Mouse (Mus musculus) kidney, embryonic 14.5 days (tissue): ENCODE results near the gene Usp9x. TPM values are rescaled to one million over a fixed set of nuclear protein-coding genes. Genes with fewer than 3 reads are reported as not detected.

Experiments used
- ATAC-seq: fragments of 200-750 bp; cut with Nextera tagmentation; 2 replicates; pipeline ENCODE4 v1.8.0; 2017; ENCODE audit warnings: moderate number of reproducible peaks, mild to moderate bottlenecking, moderate TSS enrichment, moderate library complexity; ENCODE audit not compliant: low FRiP score, low TSS enrichment
- H3K27ac ChIP-seq: fragments of 300-500 bp; sonication (generic); 2 replicates; pipeline ENCODE4 v1.5.1; 2014; ENCODE audit warnings: low read depth, mild to moderate bottlenecking, low read length, moderate library complexity, mixed read lengths
- H3K27me3 ChIP-seq: fragments of 300-500 bp; sonication (generic); 2 replicates; pipeline ENCODE4 v1.6.1; 2014; ENCODE audit warnings: mild to moderate bottlenecking, low read length; ENCODE audit not compliant: control insufficient read depth, insufficient read depth
- H3K36me3 ChIP-seq: fragments of 300-500 bp; sonication (generic); 2 replicates; pipeline ENCODE4 v1.6.1; 2014; ENCODE audit warnings: low read length, mixed read lengths; ENCODE audit not compliant: control insufficient read depth, insufficient read depth
- H3K4me1 ChIP-seq: fragments of 300-500 bp; sonication (generic); 2 replicates; pipeline ENCODE4 v1.6.1; 2014; ENCODE audit warnings: low read length, mixed read lengths; ENCODE audit not compliant: control insufficient read depth, insufficient read depth
- H3K4me2 ChIP-seq: fragments of 300-500 bp; sonication (generic); replicated peaks from 2 replicates; pipeline ENCODE4 v1.6.1; 2014; ENCODE audit warnings: low read depth, mild to moderate bottlenecking, low read length
- H3K4me3 ChIP-seq: fragments of 300-500 bp; sonication (generic); 2 replicates; pipeline ENCODE4 v1.5.1; 2014; ENCODE audit warnings: mild to moderate bottlenecking, low read length
- H3K9ac ChIP-seq: fragments of 300-500 bp; sonication (generic); 2 replicates; pipeline ENCODE4 v1.6.1; 2014; ENCODE audit warnings: low read depth, mild to moderate bottlenecking, low read length, moderate library complexity
- H3K9me3 ChIP-seq: fragments of 300-500 bp; sonication (generic); 2 replicates; pipeline ENCODE4 v1.6.1; 2016; ENCODE audit warnings: low read length; ENCODE audit not compliant: control insufficient read depth
- WGBS: fragments of 180-500 bp; shearing (Covaris S2); extraction: QIAGEN DNeasy Blood & Tissue Kit; methylation state at CpG from one replicate; pipeline ENCODE4 v1.1.7; 2014; 5-methylcytosine and 5-hydroxymethylcytosine counted together
- polyA plus RNA-seq: library from polyadenylated mRNA; unstranded; fragments of >200 nt; fragmentation: Nextera tagmentation; extraction: Ambion mirVana; gene quantifications from 2 replicates; pipeline ENCODE4 v1.2.1, GENCODE M21; 2014

The Usp9x gene
- polyA plus RNA-seq = 32.5 and 68.9 TPM in 2 replicates

- ATAC-seq = peak; percentile 93
- no peaks in the 10 kb centered on the region for H3K27me3 ChIP-seq
These were observed at the start of gene Usp9x for GRCm38 (mm10) chrX:13071241-13071775. TSS of gene Usp9x (plus strand) at chrX:13071498.

GRCm38 (mm10) chrX:13022547-13023310 lies 48.6 kb upstream of the Usp9x start:
- no peak overlapping the region for H3K27ac ChIP-seq
- no peak overlapping the region for H3K4me3 ChIP-seq
- H3K4me1 ChIP-seq = no peaks in the 10 kb centered on the region
- WGBS = 84% methylated on average over 5 of the region's 5 CpGs
- no peak overlapping the region for H3K4me2 ChIP-seq
- no peaks in the 10 kb centered on the region for H3K9me3 ChIP-seq
- H3K36me3 ChIP-seq = no peaks in the 10 kb centered on the region
- no peak overlapping the region for H3K9ac ChIP-seq
- ATAC-seq = no peak
- no peaks in the 10 kb centered on the region for H3K27me3 ChIP-seq

More at GRCm38 (mm10) chrX:13071241-13071775, at the start of gene Usp9x:
- H3K4me1 ChIP-seq = no peaks in the 10 kb centered on the region
- no peaks in the 10 kb centered on the region for H3K9me3 ChIP-seq
- peak within 1 kb of the TSS; percentile 38 for H3K4me2 ChIP-seq
- peak within 1 kb of the TSS; percentile 88 for H3K9ac ChIP-seq
- peak within 1 kb of the TSS; percentile 93 for H3K27ac ChIP-seq
- no peaks in the 10 kb centered on the region for H3K36me3 ChIP-seq
- 20% methylated on average over 30 of the region's 36 CpGs for WGBS
- H3K4me3 ChIP-seq = peak within 1 kb of the TSS; percentile 67

DNA sequence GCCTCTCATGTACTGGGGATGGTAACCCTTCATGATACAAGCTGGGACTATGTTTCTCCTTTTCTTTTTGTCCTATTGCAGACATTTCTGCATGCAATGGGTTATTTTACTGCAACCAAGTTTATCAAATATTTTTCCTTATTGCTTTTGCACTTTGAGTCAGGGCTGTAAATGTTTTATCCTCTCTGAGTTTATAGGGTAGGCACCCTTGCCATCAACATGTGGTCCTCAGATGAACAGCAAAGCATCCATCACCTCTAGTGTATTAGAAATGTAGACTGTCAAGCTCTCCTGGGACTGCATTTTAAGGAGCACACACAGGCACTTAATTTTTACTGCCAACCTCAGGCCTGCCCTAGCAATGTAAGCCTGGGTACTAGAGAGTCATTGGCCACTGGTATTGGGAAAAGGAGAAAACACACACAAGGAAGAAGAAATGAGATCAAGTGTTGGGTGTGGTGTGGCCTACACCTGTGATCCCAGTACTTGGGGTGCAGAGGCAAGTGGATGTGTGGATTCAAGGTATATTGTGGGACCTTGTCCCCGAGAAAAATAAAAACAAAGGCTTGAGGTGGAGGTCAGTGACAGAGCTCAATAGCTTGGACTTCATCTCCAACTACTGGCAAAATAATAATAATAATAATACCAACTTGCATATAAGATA lies 46.6 kb upstream of the Usp9x start:
- H3K27ac ChIP-seq = no peak overlapping the region
- no peak overlapping the region for H3K4me2 ChIP-seq
- H3K4me3 ChIP-seq = no peak overlapping the region
- no peaks in the 10 kb centered on the region for H3K36me3 ChIP-seq
- no peaks in the 10 kb centered on the region for H3K27me3 ChIP-seq
- H3K9me3 ChIP-seq = no peaks in the 10 kb centered on the region
- ATAC-seq = no peak
- 75% methylated on average over 1 of the region's 1 CpGs for WGBS
- H3K9ac ChIP-seq = no peak overlapping the region
- no peaks in the 10 kb centered on the region for H3K4me1 ChIP-seq

DNA sequence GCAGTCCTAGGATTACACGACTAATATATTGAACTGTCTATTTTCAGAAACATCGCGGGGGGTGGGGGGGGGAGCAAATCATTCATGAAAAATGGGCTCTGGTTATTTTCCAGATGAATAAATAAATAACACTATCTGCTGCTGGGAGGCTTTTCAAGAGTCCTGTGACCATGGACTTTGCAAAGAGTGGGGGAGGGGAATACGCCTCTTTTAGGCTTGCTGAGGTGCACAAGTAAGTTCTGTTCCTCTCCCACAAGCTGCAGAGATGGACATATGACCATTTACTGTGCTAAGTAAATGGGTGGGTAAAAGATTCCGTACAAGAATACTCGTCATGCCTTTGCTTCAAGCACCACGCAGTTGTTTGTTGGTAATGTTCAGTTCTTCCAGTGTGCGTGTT lies 46.0 kb upstream of the Usp9x start:
- Histone ChIP-seq H3K9ac (no peak overlapping the region), H3K27me3 (no peaks in the 10 kb centered on the region), H3K9me3 (no peaks in the 10 kb centered on the region), H3K27ac (no peak overlapping the region), H3K4me3 (no peak overlapping the region), H3K4me1 (no peaks in the 10 kb centered on the region), H3K36me3 (no peaks in the 10 kb centered on the region), H3K4me2 (no peak overlapping the region)
- WGBS = 84% methylated on average over 8 of the region's 8 CpGs
- ATAC-seq = no peak

DNA sequence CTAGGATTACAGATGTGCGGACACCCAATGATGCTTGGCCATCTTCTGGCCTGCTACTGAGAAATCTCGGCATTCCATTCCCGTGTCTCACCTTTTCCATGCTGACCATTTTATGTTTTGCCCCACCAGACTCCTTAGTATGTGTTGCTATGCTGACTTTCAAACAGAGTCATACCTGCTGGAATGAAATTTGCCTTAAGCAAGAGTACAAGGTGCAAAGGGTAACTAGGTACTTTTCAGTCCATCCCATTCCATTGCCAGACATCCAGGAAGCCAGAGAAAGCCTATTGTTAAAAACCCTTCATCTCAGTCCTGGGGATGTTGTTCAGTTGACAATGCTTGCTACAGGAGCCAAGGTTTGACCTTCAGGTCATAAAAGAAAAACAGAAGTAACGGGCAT lies 43.1 kb upstream of the Usp9x start:
- H3K4me2 ChIP-seq = no peak overlapping the region
- ATAC-seq = no peak
- H3K9ac ChIP-seq = no peak overlapping the region
- no peak overlapping the region for H3K27ac ChIP-seq
- H3K27me3 ChIP-seq = no peaks in the 10 kb centered on the region
- 82% methylated on average over 4 of the region's 4 CpGs for WGBS
- no peaks in the 10 kb centered on the region for H3K4me1 ChIP-seq
- no peak overlapping the region for H3K4me3 ChIP-seq
- no peaks in the 10 kb centered on the region for H3K36me3 ChIP-seq
- H3K9me3 ChIP-seq = no peaks in the 10 kb centered on the region

GRCm38 (mm10) chrX:13029996-13030395 lies 41.3 kb upstream of the Usp9x start:
- H3K4me1 ChIP-seq = no peaks in the 10 kb centered on the region
- H3K4me3 ChIP-seq = no peak overlapping the region
- H3K27ac ChIP-seq = no peak overlapping the region
- no peak overlapping the region for H3K9ac ChIP-seq
- H3K9me3 ChIP-seq = no peaks in the 10 kb centered on the region
- WGBS = 94% methylated on average over 6 of the region's 6 CpGs
- ATAC-seq = no peak
- H3K27me3 ChIP-seq = no peaks in the 10 kb centered on the region
- H3K4me2 ChIP-seq = no peak overlapping the region
- H3K36me3 ChIP-seq = no peaks in the 10 kb centered on the region

- H3K4me3 ChIP-seq = no peak overlapping the region
- no peak for ATAC-seq
- no peak overlapping the region for H3K27ac ChIP-seq
- 89% methylated on average over 4 of the region's 4 CpGs for WGBS
- H3K27me3 ChIP-seq = peaks cover 3% of the 10 kb centered on the region; the same call in 1 of the 2 replicates
- H3K4me1 ChIP-seq = no peaks in the 10 kb centered on the region
- H3K36me3 ChIP-seq = no peaks in the 10 kb centered on the region
- H3K4me2 ChIP-seq = no peak overlapping the region
- H3K9ac ChIP-seq = no peak overlapping the region
- no peaks in the 10 kb centered on the region for H3K9me3 ChIP-seq
These were observed 34.2 kb upstream of the Usp9x start for GRCm38 (mm10) chrX:13037085-13037484.

- Histone ChIP-seq H3K36me3 (no peaks in the 10 kb centered on the region), H3K4me2 (no peak overlapping the region), H3K27ac (no peak overlapping the region), H3K4me3 (no peak overlapping the region), H3K27me3 (peaks cover 3% of the 10 kb centered on the region; the same call in 1 of the 2 replicates), H3K9ac (no peak overlapping the region), H3K9me3 (no peaks in the 10 kb centered on the region), H3K4me1 (no peaks in the 10 kb centered on the region)
- no peak for ATAC-seq
- WGBS = 52% methylated on average over 3 of the region's 3 CpGs
These were observed 32.1 kb upstream of the Usp9x start for GRCm38 (mm10) chrX:13039211-13039610.

- Histone ChIP-seq H3K27ac (no peak overlapping the region), H3K4me1 (no peaks in the 10 kb centered on the region), H3K36me3 (no peaks in the 10 kb centered on the region), H3K4me2 (no peak overlapping the region), H3K4me3 (no peak overlapping the region), H3K9ac (no peak overlapping the region), H3K9me3 (no peaks in the 10 kb centered on the region), H3K27me3 (peaks cover 3% of the 10 kb centered on the region; the same call in 1 of the 2 replicates)
- WGBS = 56% methylated on average over 1 of the region's 1 CpGs
- ATAC-seq = no peak
These were observed 30.9 kb upstream of the Usp9x start for GRCm38 (mm10) chrX:13040391-13040790.
